ENCODE assay signal across 22 mouse cellular contexts in genomic region chrX:9598036-9598435, GRCm38 (mm10). TPM values are rescaled to one million over a fixed set of nuclear protein-coding genes. Genes with fewer than 3 reads are reported as not detected.
A peak's percentile ranks its signal among the peaks of the same experiment; 100 is the strongest.
DNase-seq lines count a peak whose midpoint lies in the region; ATAC-seq and TF ChIP-seq lines count a peak whose summit lies in the region.
"Not testable (repeated sequence)": the region's sequence is repeated elsewhere in the genome, so short reads cannot be mapped to it uniquely, and the experiment has no call there.
"Had no signal": no experiment of that assay in that cellular context is flagged by ENCODE, and none has a peak within 500 bp of the region (broad histone marks: within the 10 kb centered on the region; RNA-seq: fewer than 3 reads in every experiment).

No protein-coding gene starts in this region.

- H3K4me2 ChIP-seq in forebrain, embryonic 14.5 days (ENCODE audit: low read length) = not testable (repeated sequence)

- H3K4me1 ChIP-seq in forebrain, embryonic 14.5 days (ENCODE audit: control insufficient read depth, insufficient read depth, low read length) = not testable (repeated sequence)

- H3K9me3 ChIP-seq in forebrain, embryonic 14.5 days (replicated peaks; ENCODE audit: control insufficient read depth, low read length) = not testable (repeated sequence)

- not testable (repeated sequence) for H3K4me3 ChIP-seq in forebrain, embryonic 14.5 days (ENCODE audit: low read depth, low read length)

- not testable (repeated sequence) for H3K27me3 ChIP-seq in forebrain, embryonic 14.5 days (replicated peaks; ENCODE audit: control insufficient read depth, insufficient read depth, low read length)

- H3K9ac ChIP-seq in forebrain, embryonic 14.5 days (ENCODE audit: low read length) = not testable (repeated sequence)

- H3K27ac ChIP-seq in forebrain, embryonic 14.5 days (ENCODE audit: low read depth, low read length) = not testable (repeated sequence)

- ATAC-seq in forebrain, embryonic 14.5 days = not testable (repeated sequence)

- TF ChIP-seq CTCF in brain, embryonic 14.5 days (IDR thresholded peaks at IDR 0.05; ENCODE audit: borderline replicate concordance, extremely low read depth, insufficient read depth, insufficient read length) = not testable (repeated sequence)

- DNase-seq in brain, embryonic 14.5 days (ENCODE audit: low read depth) = peak; percentile 65
- peak; percentile 11 to 49 for DNase-seq in cerebellum, postnatal 14 days
- peak; percentile 52 for DNase-seq in forebrain, embryonic 14.5 days (ENCODE audit: low spot score)
- peak; percentile 19 for DNase-seq in gonadal fat pad, adult 2 months (ENCODE audit: low read depth)
- peak; percentile 2 for DNase-seq in left cerebral cortex, postnatal 4 days

- TF ChIP-seq POLR2A in brain, embryonic 14.5 days (IDR thresholded peaks at IDR 0.05; ENCODE audit: borderline replicate concordance, extremely low read depth, insufficient read depth, insufficient read length, poor library complexity, severe bottlenecking) = not testable (repeated sequence)

- WGBS in forebrain, embryonic 14.5 days = 79% methylated on average over 7 of the region's 7 CpGs

- H3K36me3 ChIP-seq in forebrain, embryonic 14.5 days (ENCODE audit: control insufficient read depth, insufficient read depth, low read length) = not testable (repeated sequence)

- intact Hi-C loops in left cerebral cortex, postnatal 4 days (cut with DNase I) = not testable (repeated sequence)

RNA-seq across cellular contexts. Expression of gene H2al1o, which starts 25.8 kb away (rescaled TPM):
- not detected in 2 replicates for polyA plus RNA-seq in brain, embryonic 14.5 days (2012; rRNA removed)
- not detected in 2 replicates for polyA plus RNA-seq in forebrain, embryonic 14.5 days (2014; fragmentation: Nextera tagmentation; extraction: Ambion mirVana)
- polyA plus RNA-seq in gonadal fat pad, adult 2 months (2012; rRNA removed) = not detected in 2 replicates
- total RNA-seq in left cerebral cortex, postnatal 4 days (2021) = not detected
- total RNA-seq: adrenal gland, adult 18-20 months; adrenal gland, adult 8-10 months; adrenal gland, postnatal 14 days; adrenal gland, postnatal 36 days; common myeloid progenitor, adult 5-6 weeks; ES-E14; MEL had no signal
- polyA plus RNA-seq: activated CD4-positive, CD25-positive, alpha-beta regulatory T cell, adult 4 months; C2C12; embryonic facial prominence, embryonic 11.5 days; embryonic facial prominence, embryonic 13.5 days; embryonic facial prominence, embryonic 15.5 days; erythroblast, embryonic 14.5 days; forebrain, embryonic 11.5 days; forebrain, embryonic 13.5 days; forebrain, embryonic 16.5 days; Patski had no signal

Comparison
In these comparisons a context has a peak if more than half of its experiments do, and no peak if none do; other contexts are left out.
1. DNase-seq: peak in every context shown above with its lines; median percentile 65 in brain, embryonic 14.5 days; 52 in forebrain, embryonic 14.5 days; 30 in cerebellum, postnatal 14 days; 19 in gonadal fat pad, adult 2 months; 2 in left cerebral cortex, postnatal 4 days.